Mouse (Mus musculus): ENCODE measurements at regions not wholly inside any gene's neighbourhood (a gene's known extent, or its start where the extent isn't known, plus 50 kb on each side); places are given as distances from the start of the nearest gene placed in this dataset.

GRCm38 (mm10) chr17:61960017-61960813 is 920.9 kb downstream of the Efna5 start:
- TF ChIP-seq CTCF (conservative IDR thresholded peaks at IDR 0.05; ENCODE audit: low read length) (no peak), POU5F1 (IDR thresholded peaks at IDR 0.05; ENCODE audit: borderline replicate concordance, low read length) (no peak), NANOG (IDR thresholded peaks at IDR 0.05; ENCODE audit: borderline replicate concordance, low read length) (no peak)
